Mouse (Mus musculus) c-Kit-positive CD71-negative TER-119-negative erythroid progenitor cells, embryonic 14.5 days (primary cell): ENCODE results near the gene Rab30.

Experiments used
- DNase-seq: peaks from one replicate; pipeline ENCODE4 v3.0.0-alpha.2; 2013; ENCODE audit warnings: low read depth

The Rab30 gene

GRCm38 (mm10) chr7:92848246-92848645 lies 106.8 kb downstream of the Rab30 start:
- DNase-seq: no peak

GRCm38 (mm10) chr7:92866526-92866925 lies 125.1 kb downstream of the Rab30 start:
- DNase-seq: no peak

- no peak for DNase-seq
Measured at GRCm38 (mm10) chr7:92870161-92870560, 128.8 kb downstream of the Rab30 start.

GRCm38 (mm10) chr7:92871596-92871995 lies 130.2 kb downstream of the Rab30 start:
- no peak for DNase-seq

GRCm38 (mm10) chr7:92874116-92874675 lies 132.8 kb downstream of the Rab30 start, which contains the start of the genes Ddias and Prcp:
TSS of gene Ddias (minus strand) at chr7:92874247.
TSS of gene Prcp (plus strand) at chr7:92874470.
- DNase-seq: peak; percentile 86

GRCm38 (mm10) chr7:92874761-92875408 lies 133.5 kb downstream of the Rab30 start:
- DNase-seq: peak; percentile 85

- no peak for DNase-seq
Measured at GRCm38 (mm10) chr7:92876066-92876465, 134.7 kb downstream of the Rab30 start.

- no peak for DNase-seq
Measured at GRCm38 (mm10) chr7:92876538-92876937, 135.1 kb downstream of the Rab30 start.

- no peak for DNase-seq
Measured at GRCm38 (mm10) chr7:92878575-92879285, 137.3 kb downstream of the Rab30 start.

- DNase-seq: no peak
Measured at GRCm38 (mm10) chr7:92883850-92884716, 142.7 kb downstream of the Rab30 start.

- no peak for DNase-seq
Measured at GRCm38 (mm10) chr7:92884998-92885660, 143.7 kb downstream of the Rab30 start.

- DNase-seq: no peak
Measured at GRCm38 (mm10) chr7:92886801-92887200, 145.4 kb downstream of the Rab30 start.

GRCm38 (mm10) chr7:92887230-92887629 lies 145.8 kb downstream of the Rab30 start:
- no peak for DNase-seq

- DNase-seq: no peak
Measured at GRCm38 (mm10) chr7:92890211-92890610, 148.8 kb downstream of the Rab30 start.

GRCm38 (mm10) chr7:92890618-92891230 lies 149.3 kb downstream of the Rab30 start:
- no peak for DNase-seq

- DNase-seq: no peak
Measured at GRCm38 (mm10) chr7:92893478-92893877, 152.1 kb downstream of the Rab30 start.
